Mouse (Mus musculus) spleen, adult 10 weeks (tissue): ENCODE results near the gene Mcemp1. TPM values are rescaled to one million over a fixed set of nuclear protein-coding genes. Genes with fewer than 3 reads are reported as not detected.

Source experiments
- polyA plus RNA-seq: library from polyadenylated mRNA; stranded (reverse); fragments of 350-450 nt; fragmentation: Illumina TruSeq; extraction: RNeasy Lipid Tissue Mini Kit (QIAGEN cat#74804); gene quantifications from one replicate; pipeline ENCODE4 v1.2.3, GENCODE M21; 2015; ENCODE audit warnings: low replicate concordance; ENCODE audit not compliant: insufficient read depth

Mcemp1 gene
- 28.2 TPM for polyA plus RNA-seq

DNA sequence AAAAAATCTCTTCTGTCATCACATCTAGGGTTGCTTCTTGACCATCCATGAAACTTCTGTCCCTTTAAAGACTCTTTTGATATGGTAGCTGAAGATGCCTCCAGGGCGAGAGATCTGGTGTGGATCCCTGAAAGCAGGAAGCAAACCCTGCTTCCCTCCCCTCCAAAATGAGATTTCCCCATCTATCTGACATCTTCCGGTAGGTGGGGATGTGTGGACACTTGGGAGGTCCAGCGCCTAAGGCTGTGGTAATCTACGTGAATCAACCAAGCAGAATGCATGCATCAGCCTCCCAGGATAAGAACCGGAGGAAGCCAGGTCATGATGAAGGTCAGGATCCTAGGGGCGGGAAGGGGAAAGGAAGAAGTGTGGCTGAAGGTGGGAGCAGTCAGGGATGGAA is at the start of gene Mcemp1:
Mcemp1 (plus strand) TSS at position 248 of the 400 bp plus-strand sequence.

DNA sequence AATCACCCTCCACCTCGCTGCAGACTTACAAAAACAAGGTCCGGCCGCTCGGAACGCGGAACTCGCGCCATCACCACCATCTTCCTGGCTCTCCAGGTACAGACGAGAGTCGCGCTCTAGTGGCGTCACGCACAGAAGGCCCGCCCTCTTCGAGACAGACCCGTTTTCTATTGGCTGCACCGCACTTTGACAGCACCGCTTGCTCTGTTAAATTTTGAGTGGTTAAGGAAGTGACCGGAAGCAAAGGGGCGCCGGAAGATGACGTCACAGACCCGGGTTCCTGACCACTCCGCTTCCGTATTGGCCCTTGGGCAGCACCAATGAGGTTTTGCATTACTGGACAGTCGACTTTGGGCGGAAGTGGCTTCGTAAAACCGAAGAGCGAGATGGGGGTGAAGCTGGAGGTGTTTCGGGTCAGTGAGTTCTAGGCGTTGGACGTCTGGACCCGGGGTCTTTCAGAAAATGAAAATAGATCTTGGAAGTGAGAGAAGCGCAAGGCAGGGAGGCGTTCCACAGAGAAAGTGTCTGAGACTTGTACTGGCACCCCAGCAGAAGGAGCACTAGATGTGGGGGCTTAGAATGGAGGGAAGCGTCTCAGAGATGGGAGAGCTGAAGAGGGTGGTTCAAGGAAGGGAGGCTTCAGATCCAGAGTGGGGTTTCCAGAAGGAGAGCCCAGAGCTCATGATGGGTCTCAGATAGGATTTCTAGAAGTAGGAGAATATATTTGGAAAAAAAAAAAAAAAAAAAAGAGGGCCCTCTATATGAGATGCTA is 44.2 kb upstream of the Mcemp1 start, which contains the start of the genes Xab2 and Pet100:
Xab2 (minus strand) TSS at position 118 of the 772 bp plus-strand sequence.
Pet100 (plus strand) TSS at position 350 of the 772 bp plus-strand sequence.

DNA sequence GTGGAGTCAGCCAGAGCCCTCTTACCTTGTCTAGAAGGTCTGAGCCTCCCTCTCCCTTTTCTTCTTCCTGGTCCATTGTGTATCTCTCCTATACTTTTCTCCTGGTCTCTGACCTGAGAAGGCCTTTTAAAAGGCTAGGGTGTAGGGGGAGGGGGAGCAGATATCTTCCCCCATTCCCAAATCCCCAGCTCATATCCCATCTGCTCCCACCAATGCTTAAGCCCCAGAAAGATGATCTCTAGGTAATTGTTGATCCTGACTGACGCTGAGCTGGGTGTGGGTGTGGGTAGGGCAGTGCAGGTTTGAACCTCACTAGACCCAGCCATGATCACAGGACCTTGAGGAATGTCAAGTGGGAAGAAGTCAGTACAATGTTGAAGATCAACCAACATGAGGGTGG is 40.1 kb upstream of the Mcemp1 start, which contains the start of gene Pcp2:
Pcp2 (minus strand) TSS at position 101 of the 400 bp plus-strand sequence.

DNA sequence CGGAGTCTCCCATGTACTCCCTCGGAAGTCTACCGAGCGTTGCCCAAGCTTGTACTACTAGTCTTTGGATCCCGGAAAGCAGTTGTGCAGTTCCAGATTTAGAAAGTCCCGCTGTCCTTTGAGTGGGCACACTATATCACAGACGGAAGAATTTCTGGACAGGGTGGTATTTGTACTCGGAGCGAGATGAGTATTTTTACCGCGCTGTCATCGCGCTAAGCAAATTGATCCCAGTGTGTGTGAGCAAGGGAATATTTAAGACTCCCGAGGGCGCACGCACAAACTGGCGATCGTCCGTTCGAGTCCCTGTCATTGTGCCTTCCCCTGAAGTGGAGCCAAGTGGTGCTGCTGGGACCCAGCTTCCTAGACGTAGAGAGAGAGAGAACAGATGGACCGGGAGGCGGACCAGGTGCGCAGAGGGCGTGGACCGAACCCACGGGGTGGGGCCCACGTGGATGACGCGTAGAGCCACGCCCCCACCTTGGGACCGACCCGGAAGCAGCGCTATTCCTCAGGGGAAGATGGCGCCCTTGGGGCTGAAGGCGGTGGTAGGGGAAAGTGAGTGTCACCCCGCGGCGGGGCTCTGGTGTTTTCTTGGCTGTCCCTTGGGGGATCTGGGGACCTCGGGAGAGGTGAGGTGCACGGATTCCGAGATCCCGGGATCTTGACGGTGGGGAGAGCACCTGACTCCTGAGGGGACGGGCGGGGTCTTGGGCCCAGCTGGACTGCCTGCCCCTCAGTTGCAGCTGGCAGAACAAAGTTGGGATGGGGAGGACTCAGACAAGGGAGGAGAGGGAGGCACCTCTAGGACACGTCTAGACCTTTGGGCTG is 34.7 kb upstream of the Mcemp1 start, which contains the start of gene Stxbp2:
Stxbp2 (plus strand) TSS at position 309 of the 831 bp plus-strand sequence.

DNA sequence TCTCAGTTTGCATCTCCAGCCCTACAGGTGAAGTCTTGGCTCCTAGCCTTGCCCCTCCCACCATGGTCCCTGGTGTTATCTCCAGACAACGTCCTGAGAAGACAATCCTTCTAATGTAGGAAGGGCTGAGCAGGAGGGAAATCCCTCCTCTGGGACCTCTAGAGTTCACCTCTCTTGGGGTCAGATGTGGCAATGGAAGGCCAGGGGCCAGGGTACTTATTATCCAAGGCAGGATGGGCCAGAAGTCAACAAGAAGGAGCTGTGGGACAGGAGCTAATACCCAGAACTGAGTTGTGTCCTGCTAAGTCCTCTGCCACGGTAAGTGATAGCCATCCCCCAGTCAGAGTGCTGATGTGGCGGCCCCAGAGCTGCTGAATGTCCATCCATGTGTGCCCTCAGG is 10.0 kb upstream of the Mcemp1 start, which contains the start of gene Retn:
Retn (plus strand) TSS at position 245 of the 400 bp plus-strand sequence.

DNA sequence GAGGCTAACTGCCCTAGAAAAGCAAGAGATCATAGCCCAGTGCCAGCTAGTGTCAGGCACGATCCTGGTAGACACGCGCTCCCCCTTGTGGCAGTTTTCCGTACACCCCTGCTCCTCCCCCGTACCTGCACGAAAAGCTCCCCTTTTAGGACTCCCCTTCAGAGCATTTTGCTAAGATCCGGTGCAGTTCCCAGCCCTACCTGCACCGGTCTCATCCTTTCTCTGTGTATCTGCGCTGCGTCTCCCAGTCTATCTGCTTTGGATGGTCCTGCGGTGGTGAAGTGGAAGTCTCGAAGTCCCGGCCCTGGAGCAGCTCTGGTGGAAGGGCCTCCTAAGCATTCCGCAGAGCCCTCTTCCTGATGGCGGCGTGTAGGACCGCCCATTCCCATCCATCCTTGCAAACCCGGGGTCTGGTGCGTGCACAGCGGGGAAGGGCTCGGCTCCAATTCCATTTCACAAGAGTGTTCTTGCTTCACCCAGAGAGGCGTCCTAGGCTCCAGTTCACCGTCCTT is 6.5 kb downstream of the Mcemp1 start, which contains the start of gene Fcor:
Fcor (minus strand) TSS at position 383 of the 512 bp plus-strand sequence.

DNA sequence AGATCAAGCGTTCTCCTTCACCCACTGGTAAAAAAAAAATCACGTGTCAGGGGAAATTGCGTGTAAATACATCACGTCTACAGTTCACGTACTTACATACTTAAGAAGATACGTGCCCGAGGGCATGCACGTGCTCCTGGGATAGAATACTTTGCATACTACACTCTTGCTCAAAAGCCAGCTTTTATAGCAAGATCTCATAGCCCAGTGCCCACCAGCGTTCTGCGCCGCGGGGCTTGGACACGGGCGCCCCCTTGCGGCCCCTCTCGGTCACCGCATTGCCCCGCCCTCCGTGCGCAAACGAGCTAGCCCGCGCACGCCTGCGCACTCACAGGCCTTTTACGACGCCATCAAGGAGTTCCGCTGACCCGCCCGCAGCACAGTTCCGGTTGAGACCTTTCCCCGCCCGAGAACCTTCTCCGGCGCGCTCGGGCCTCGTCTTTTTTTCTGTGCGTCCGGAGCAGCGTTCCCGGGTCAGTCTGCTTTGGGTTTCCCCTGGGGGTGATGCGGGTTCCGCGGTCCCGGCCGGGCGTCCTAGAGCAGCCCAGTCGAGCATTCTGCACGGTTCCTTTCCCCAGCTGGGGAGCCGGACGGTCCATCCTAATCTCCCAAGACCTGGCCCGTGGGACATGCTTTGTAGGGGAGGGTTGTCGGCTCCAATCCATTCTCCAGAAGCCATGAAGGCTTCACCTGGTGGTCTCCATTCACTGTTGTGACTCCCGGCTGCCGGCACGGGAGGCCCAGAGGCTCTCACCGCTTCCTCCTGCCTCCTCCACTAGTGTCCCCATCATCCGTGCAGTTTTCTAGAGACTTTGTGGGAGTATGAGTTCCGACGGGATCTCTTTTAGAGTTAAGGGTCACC is 10.8 kb downstream of the Mcemp1 start, which contains the start of gene Trappc5:
Trappc5 (plus strand) TSS at position 169 of the 862 bp plus-strand sequence.

DNA sequence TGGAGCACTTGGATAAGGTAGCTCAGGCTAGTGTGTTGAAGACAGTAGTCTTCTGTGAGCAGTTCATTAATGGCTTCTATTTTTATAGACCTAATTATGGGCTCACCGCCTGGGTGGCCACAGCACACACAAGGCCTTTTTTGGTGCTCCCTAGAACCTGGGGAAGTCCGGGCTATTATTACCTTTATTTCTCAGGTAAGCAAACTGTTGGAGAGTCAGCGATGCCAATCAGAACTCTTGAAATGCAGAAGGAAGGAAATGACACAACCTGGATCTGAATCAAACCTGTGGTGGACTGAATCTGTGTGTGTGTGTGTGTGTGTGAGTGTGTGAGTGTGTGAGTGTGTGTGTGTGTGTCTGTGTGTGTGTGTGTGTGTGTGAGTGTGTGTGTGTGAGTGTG is 28.6 kb downstream of the Mcemp1 start, which contains the start of gene Fcer2a:
Fcer2a (minus strand) TSS at position 55 of the 400 bp plus-strand sequence.

Other genes starting within 250 kb of the Mcemp1 start
- gene Pex11g, start 198.1 kb upstream of the Mcemp1 start, polyA plus RNA-seq: 2.1 TPM
- not detected for gene Tex45, start 194.9 kb upstream of the Mcemp1 start, polyA plus RNA-seq
- 7.4 TPM for gene Zfp358, start 172.6 kb upstream of the Mcemp1 start, polyA plus RNA-seq
- 78.9 TPM for gene Mcoln1, start 165.3 kb upstream of the Mcemp1 start, polyA plus RNA-seq
- 33.6 TPM for gene Pnpla6, start 150.4 kb upstream of the Mcemp1 start, polyA plus RNA-seq
- not detected for gene C330021F23Rik, start 97.8 kb upstream of the Mcemp1 start, polyA plus RNA-seq
- 1.0 TPM for gene Camsap3, start 78.5 kb upstream of the Mcemp1 start, polyA plus RNA-seq
- gene Xab2, start 44.4 kb upstream of the Mcemp1 start, polyA plus RNA-seq: 22.1 TPM
- 89.0 TPM for gene Pet100, start 44.2 kb upstream of the Mcemp1 start, polyA plus RNA-seq
- not detected for gene Pcp2, start 40.2 kb upstream of the Mcemp1 start, polyA plus RNA-seq
- 124 TPM for gene Stxbp2, start 34.8 kb upstream of the Mcemp1 start, polyA plus RNA-seq
- gene Retn, start 10.0 kb upstream of the Mcemp1 start, polyA plus RNA-seq: 1.4 TPM
- 4.0 TPM for gene Fcor, start 6.6 kb downstream of the Mcemp1 start, polyA plus RNA-seq
- gene Trappc5, start 10.5 kb downstream of the Mcemp1 start, polyA plus RNA-seq: 29.4 TPM
- gene Fcer2a, start 28.4 kb downstream of the Mcemp1 start, polyA plus RNA-seq: 361 TPM
- gene Clec4g, start 54.9 kb downstream of the Mcemp1 start, polyA plus RNA-seq: 12.7 TPM
- 47.2 TPM for gene Cd209a, start 83.2 kb downstream of the Mcemp1 start, polyA plus RNA-seq
- 2.4 TPM for gene Cd209e, start 188.6 kb downstream of the Mcemp1 start, polyA plus RNA-seq
- 16.4 TPM for gene Cd209d, start 212.8 kb downstream of the Mcemp1 start, polyA plus RNA-seq